Mouse (Mus musculus): Measurements from ENCODE around the gene Rhoq.

GRCm38 (mm10) chr17:87024491-87025242 is 61.8 kb downstream of the Rhoq start:
- TF ChIP-seq POLR2A (IDR thresholded peaks at IDR 0.05; ENCODE audit: low read depth, low read length) (no peak; the same call in 1 of the 2 replicates), CTCF (IDR thresholded peaks at IDR 0.05; ENCODE audit: extremely low read depth, insufficient read length, insufficient replicate concordance, low read depth, low read length) (no peak)
